Mouse (Mus musculus): ENCODE data around the gene Gpr37. TPM values are rescaled to one million over a fixed set of nuclear protein-coding genes. Genes with fewer than 3 reads are reported as not detected.

Gene Gpr37
- polyA plus RNA-seq, 1 experiment: not detected

DNA sequence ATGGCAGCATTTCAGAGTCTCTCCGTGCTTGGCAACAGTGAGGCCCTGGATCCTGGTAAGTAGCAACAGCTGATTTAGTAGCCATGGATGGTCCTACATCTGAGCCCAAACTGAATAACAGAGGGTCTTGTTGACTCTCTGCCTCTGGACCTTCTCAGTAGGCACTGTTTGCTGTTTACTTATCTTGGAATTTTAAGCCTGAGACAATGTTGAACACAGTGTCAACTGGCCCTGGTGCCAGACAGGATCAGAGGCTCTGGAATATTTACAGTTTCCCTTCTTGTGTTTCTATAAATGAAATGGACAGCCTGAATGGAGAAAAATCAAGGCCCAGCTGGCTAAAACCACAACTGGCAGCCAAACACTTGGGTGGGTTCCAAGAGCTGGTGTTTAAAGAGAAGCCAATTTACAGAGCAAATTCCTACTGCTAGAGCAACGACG, 3.7 kb downstream of the Gpr37 start:
- H3K4me3 ChIP-seq (replicated peaks): no peak overlapping the region
- H3K36me3 ChIP-seq (ENCODE audit: control insufficient read depth): no peaks in the 10 kb centered on the region

DNA sequence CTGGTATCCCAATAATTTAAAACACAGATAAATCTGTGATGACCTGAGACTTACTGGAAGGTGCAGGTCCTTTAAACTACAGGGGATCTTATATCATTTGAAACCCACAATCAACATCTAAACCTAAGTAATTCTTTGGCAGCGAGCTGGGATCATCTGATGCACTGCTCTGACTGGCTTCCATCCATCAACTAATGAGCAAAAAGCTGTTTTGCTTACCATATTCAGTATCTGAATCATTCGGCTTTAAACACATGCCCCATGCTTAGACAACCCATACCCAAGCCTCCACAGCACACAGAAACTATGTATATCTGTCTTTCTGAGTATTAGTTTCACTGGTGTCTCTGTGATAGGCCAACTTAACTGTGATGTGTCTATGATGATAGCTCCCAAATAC, 6.1 kb downstream of the Gpr37 start:
- Histone ChIP-seq H3K9me3 (ENCODE audit: control insufficient read depth, low read length) (no peaks in the 10 kb centered on the region; the same call in 1 of the 2 replicates), H3K4me1 (ENCODE audit: control insufficient read depth) (no peaks in the 10 kb centered on the region), H3K36me3 (ENCODE audit: control insufficient read depth) (no peaks in the 10 kb centered on the region), H3K27me3 (ENCODE audit: control insufficient read depth) (peaks cover 17% of the 10 kb centered on the region), H3K4me3 (replicated peaks) (no peak overlapping the region)
- no peak for TF ChIP-seq GATA1 (IDR thresholded peaks at IDR 0.05; ENCODE audit: low read length)

More for the DNA sequence above, 3.7 kb downstream of the Gpr37 start:
- no peaks in the 10 kb centered on the region; the same call in 1 of the 2 replicates for H3K9me3 ChIP-seq (ENCODE audit: control insufficient read depth, low read length)
- H3K27me3 ChIP-seq (ENCODE audit: control insufficient read depth): peaks cover 38% of the 10 kb centered on the region
- no peaks in the 10 kb centered on the region for H3K4me1 ChIP-seq (ENCODE audit: control insufficient read depth)
- TF ChIP-seq GATA1 (IDR thresholded peaks at IDR 0.05; ENCODE audit: low read length) (no peak), TAL1 (IDR thresholded peaks at IDR 0.05; ENCODE audit: low read length) (no peak)

DNA sequence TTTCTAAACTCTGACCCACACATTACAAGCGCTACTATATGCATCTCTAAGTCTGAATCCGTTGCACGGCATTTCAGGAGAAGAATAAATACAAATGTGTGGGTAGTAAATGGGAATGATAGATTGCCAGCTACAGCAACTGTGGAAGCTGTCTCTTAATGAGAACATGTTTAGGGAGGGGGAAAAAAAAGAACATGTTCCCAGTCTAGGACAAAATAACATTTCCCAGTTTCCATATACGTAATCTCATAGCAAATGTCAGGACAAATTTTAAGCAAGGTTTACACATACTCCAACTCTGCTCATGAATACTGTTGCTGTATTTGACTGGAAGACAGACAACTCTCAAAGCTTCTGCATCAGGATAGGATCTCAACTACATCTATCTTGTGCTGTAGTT, 15.4 kb downstream of the Gpr37 start:
- H3K27me3 ChIP-seq (ENCODE audit: control insufficient read depth): no peaks in the 10 kb centered on the region; the same call in 1 of the 2 replicates
- H3K4me1 ChIP-seq (ENCODE audit: control insufficient read depth): peaks cover 2% of the 10 kb centered on the region
- no peak for TF ChIP-seq TAL1 (IDR thresholded peaks at IDR 0.05; ENCODE audit: low read length)
- TF ChIP-seq GATA1 (IDR thresholded peaks at IDR 0.05; ENCODE audit: low read length): no peak
- H3K36me3 ChIP-seq (ENCODE audit: control insufficient read depth): no peaks in the 10 kb centered on the region
- no peaks in the 10 kb centered on the region for H3K9me3 ChIP-seq (ENCODE audit: control insufficient read depth, low read length)
- H3K4me3 ChIP-seq (replicated peaks): no peak overlapping the region

DNA sequence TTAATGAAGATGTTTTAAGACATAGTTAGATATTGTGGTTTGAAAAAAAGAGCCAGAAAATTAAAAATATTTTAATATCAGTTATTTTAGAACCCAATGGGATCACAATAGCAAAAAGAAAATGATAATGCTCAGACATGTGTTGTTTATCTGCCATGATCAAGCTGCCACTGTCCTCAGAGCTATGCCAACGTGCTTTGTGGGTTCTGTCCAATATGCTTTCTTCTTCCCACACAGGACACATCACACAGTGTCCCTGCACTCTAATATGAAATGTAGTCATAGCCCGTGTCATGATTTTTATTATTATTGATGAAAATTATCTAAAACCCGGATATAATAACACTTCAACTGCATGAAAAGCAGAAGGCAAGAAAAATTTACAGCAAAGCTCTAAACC, 16.7 kb downstream of the Gpr37 start:
- Histone ChIP-seq H3K9me3 (ENCODE audit: control insufficient read depth, low read length) (no peaks in the 10 kb centered on the region), H3K27me3 (ENCODE audit: control insufficient read depth) (no peaks in the 10 kb centered on the region), H3K4me3 (replicated peaks) (no peak overlapping the region), H3K4me1 (ENCODE audit: control insufficient read depth) (peaks cover 8% of the 10 kb centered on the region), H3K36me3 (ENCODE audit: control insufficient read depth) (no peaks in the 10 kb centered on the region)
- TF ChIP-seq TAL1 (IDR thresholded peaks at IDR 0.05; ENCODE audit: low read length) (no peak), GATA1 (IDR thresholded peaks at IDR 0.05; ENCODE audit: low read length) (no peak)

DNA sequence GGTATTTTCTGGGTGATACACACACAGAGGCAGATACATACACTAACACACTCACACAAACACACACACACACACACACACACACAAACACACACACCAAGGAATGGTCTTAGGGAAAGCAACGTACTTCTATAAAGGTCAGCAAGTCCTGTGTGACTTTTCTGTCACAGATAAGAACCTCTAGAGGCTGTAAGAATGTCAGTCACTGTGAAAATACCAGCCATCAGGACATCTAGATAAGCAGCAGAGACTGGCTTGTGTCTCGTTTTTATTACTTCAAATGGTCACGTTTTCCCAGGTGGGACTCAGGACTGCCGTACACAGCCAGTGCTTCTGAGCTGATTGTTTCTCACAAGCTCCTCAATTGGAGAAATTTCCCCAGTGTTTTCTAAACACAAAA, 20.4 kb downstream of the Gpr37 start:
- Histone ChIP-seq H3K36me3 (ENCODE audit: control insufficient read depth) (no peaks in the 10 kb centered on the region), H3K4me1 (ENCODE audit: control insufficient read depth) (peaks cover 8% of the 10 kb centered on the region), H3K4me3 (replicated peaks) (no peak overlapping the region), H3K27me3 (ENCODE audit: control insufficient read depth) (no peaks in the 10 kb centered on the region), H3K9me3 (ENCODE audit: control insufficient read depth, low read length) (no peaks in the 10 kb centered on the region)
- TF ChIP-seq GATA1 (IDR thresholded peaks at IDR 0.05; ENCODE audit: low read length) (no peak), TAL1 (IDR thresholded peaks at IDR 0.05; ENCODE audit: low read length) (no peak)

- TF ChIP-seq GATA1 (IDR thresholded peaks at IDR 0.05; ENCODE audit: low read length) (no peak), TAL1 (IDR thresholded peaks at IDR 0.05; ENCODE audit: low read length) (peak; percentile 21; the same call in 1 of the 3 replicates)
Observed at GRCm38 (mm10) chr6:25663942-25664341, 26.6 kb downstream of the Gpr37 start.

DNA sequence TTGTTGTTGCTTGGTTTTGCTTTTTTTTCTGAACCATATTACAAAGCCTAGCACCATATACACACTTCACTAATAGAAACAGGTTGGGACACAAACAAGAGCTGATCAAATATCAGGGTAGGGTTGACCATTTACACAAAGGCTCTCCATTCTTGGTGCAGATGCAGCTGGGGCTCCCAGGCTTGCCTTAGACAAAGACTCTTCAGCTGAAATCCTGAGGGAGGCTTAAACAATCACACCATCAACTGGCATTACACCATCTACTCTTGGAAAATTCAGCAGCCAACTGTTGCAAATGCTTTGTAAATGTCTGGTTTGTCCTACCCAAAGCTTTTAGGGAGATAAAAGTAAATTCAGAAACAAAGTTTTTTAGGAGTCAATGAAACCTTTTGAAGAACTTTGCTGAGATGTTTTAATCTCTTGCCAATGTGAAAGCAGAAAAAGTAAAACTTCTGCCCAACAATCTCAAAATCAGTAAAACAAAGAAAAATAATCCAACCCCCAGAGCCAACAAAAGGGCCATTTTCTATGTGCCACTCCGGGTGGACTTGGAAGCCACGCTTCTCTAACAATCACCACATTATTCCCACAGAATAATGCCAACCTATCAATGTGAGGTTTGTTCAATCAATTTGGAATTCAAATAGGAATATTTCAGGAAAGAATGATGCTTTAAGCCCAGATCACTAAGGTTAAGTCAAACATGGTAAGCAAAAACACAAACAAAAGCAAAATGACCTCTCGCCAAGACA, 30.4 kb downstream of the Gpr37 start:
- no peaks in the 10 kb centered on the region for H3K9me3 ChIP-seq (ENCODE audit: control insufficient read depth, low read length)
- H3K4me1 ChIP-seq (ENCODE audit: control insufficient read depth): peaks cover 6% of the 10 kb centered on the region
- H3K27me3 ChIP-seq (ENCODE audit: control insufficient read depth): no peaks in the 10 kb centered on the region
- H3K36me3 ChIP-seq (ENCODE audit: control insufficient read depth): no peaks in the 10 kb centered on the region
- TF ChIP-seq TAL1 (IDR thresholded peaks at IDR 0.05; ENCODE audit: low read length) (no peak), GATA1 (IDR thresholded peaks at IDR 0.05; ENCODE audit: low read length) (no peak)
- H3K4me3 ChIP-seq (replicated peaks): no peak overlapping the region

More at GRCm38 (mm10) chr6:25663942-25664341, 26.6 kb downstream of the Gpr37 start:
- peaks cover 6% of the 10 kb centered on the region for H3K4me1 ChIP-seq (ENCODE audit: control insufficient read depth)
- H3K9me3 ChIP-seq (ENCODE audit: control insufficient read depth, low read length): no peaks in the 10 kb centered on the region
- no peaks in the 10 kb centered on the region for H3K36me3 ChIP-seq (ENCODE audit: control insufficient read depth)
- H3K27me3 ChIP-seq (ENCODE audit: control insufficient read depth): no peaks in the 10 kb centered on the region
- H3K4me3 ChIP-seq (replicated peaks): no peak overlapping the region

Other genes with a start within 250 kb of the Gpr37 start
- 0.18 and 0.20 TPM in 2 replicates for gene Pot1a, start 118.5 kb upstream of the Gpr37 start, polyA plus RNA-seq (2012)